Mouse (Mus musculus): ENCODE measurements at regions not wholly inside any gene's neighbourhood (a gene's known extent, or its start where the extent isn't known, plus 50 kb on each side); places are given as distances from the start of the nearest gene placed in this dataset.

- H3K9me3 ChIP-seq (ENCODE audit: control insufficient read depth, low read length): no peaks in the 10 kb centered on the region
- no peak overlapping the region for H3K4me2 ChIP-seq (replicated peaks; ENCODE audit: low read depth, low read length)
- no peaks in the 10 kb centered on the region for H3K27me3 ChIP-seq (ENCODE audit: control insufficient read depth, insufficient read depth, low read length)
- no peak overlapping the region for H3K4me3 ChIP-seq (ENCODE audit: low read length)
- H3K4me1 ChIP-seq (ENCODE audit: control insufficient read depth, insufficient read depth, low read length): no peaks in the 10 kb centered on the region; the same call in 1 of the 2 replicates
- no peaks in the 10 kb centered on the region for H3K36me3 ChIP-seq (ENCODE audit: control insufficient read depth, insufficient read depth, low read length)
- WGBS: 50% methylated on average over 6 of the region's 6 CpGs
- H3K27ac ChIP-seq (ENCODE audit: low read depth, low read length): no peak overlapping the region
- H3K9ac ChIP-seq (ENCODE audit: low read depth, low read length): no peak overlapping the region
- ATAC-seq (ENCODE audit: low FRiP score, low TSS enrichment): peak; percentile 94
Observed at GRCm38 (mm10) chr8:8102010-8102727, 558.9 kb downstream of the Efnb2 start.

DNA sequence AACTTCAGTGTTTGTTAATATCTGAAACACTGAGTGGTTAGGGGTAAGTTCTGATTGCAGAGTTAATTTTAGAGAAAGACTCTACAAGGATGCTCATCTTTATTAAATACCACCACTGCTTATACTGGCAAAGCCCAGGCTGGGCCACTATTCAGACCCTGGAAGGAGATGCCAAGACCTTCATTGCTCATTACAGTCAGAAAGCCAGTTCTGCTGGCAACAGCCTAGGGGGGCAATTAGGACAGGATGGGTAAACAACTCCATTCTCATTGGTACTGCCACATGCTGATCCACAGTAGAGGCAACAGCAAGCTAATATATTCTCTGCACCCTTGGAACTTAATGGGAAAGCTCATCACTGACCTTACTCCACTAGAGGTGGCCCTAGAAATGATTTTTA lies 568.5 kb downstream of the Efnb2 start:
- Histone ChIP-seq H3K36me3 (ENCODE audit: control insufficient read depth, insufficient read depth, low read length) (no peaks in the 10 kb centered on the region), H3K9me3 (ENCODE audit: control insufficient read depth, low read length) (no peaks in the 10 kb centered on the region), H3K27me3 (ENCODE audit: control insufficient read depth, insufficient read depth, low read length) (no peaks in the 10 kb centered on the region), H3K27ac (ENCODE audit: low read depth, low read length) (no peak overlapping the region), H3K4me2 (replicated peaks; ENCODE audit: low read depth, low read length) (no peak overlapping the region), H3K4me3 (ENCODE audit: low read length) (no peak overlapping the region), H3K9ac (ENCODE audit: low read depth, low read length) (no peak overlapping the region), H3K4me1 (ENCODE audit: control insufficient read depth, insufficient read depth, low read length) (no peaks in the 10 kb centered on the region)
- ATAC-seq (ENCODE audit: low FRiP score, low TSS enrichment): no peak

DNA sequence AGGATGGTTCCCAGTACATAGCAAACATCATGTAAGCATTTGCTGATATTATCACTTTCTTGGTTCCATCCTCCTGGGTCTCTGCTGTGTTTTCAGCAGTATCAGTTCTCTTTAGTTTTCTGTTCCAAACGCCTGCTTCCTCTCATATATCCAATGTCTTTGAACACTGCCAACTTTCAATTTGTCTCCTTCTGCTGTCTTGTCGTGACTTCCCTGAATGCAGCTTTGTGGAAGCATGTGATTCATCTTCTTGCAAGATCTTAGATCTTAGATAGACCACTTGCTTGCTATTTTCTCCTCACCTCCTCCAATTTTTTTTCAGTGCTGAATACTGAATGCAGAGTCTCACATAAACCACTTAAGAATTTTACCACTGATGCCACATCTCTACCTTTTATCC lies 576.4 kb downstream of the Efnb2 start:
- H3K4me3 ChIP-seq (ENCODE audit: low read length): no peak overlapping the region
- H3K9me3 ChIP-seq (ENCODE audit: control insufficient read depth, low read length): 0 out of 2 replicates have a peak, but pooled peaks cover 3% of the 10 kb centered on the region
- no peaks in the 10 kb centered on the region for H3K4me1 ChIP-seq (ENCODE audit: control insufficient read depth, insufficient read depth, low read length)
- no peak overlapping the region for H3K9ac ChIP-seq (ENCODE audit: low read depth, low read length)
- H3K27ac ChIP-seq (ENCODE audit: low read depth, low read length): no peak overlapping the region
- 78% methylated on average over 2 of the region's 2 CpGs for WGBS
- H3K27me3 ChIP-seq (ENCODE audit: control insufficient read depth, insufficient read depth, low read length): no peaks in the 10 kb centered on the region
- no peaks in the 10 kb centered on the region for H3K36me3 ChIP-seq (ENCODE audit: control insufficient read depth, insufficient read depth, low read length)
- no peak for ATAC-seq (ENCODE audit: low FRiP score, low TSS enrichment)
- H3K4me2 ChIP-seq (replicated peaks; ENCODE audit: low read depth, low read length): no peak overlapping the region

- no peak overlapping the region for H3K27ac ChIP-seq (ENCODE audit: low read depth, low read length)
- H3K9ac ChIP-seq (ENCODE audit: low read depth, low read length): no peak overlapping the region
- 0 out of 2 replicates have a peak, but pooled peaks cover 3% of the 10 kb centered on the region for H3K4me1 ChIP-seq (ENCODE audit: control insufficient read depth, insufficient read depth, low read length)
- H3K27me3 ChIP-seq (ENCODE audit: control insufficient read depth, insufficient read depth, low read length): no peaks in the 10 kb centered on the region
- H3K4me3 ChIP-seq (ENCODE audit: low read length): no peak overlapping the region
- no peak for ATAC-seq (ENCODE audit: low FRiP score, low TSS enrichment)
- WGBS: 85% methylated on average over 2 of the region's 2 CpGs
- H3K4me2 ChIP-seq (replicated peaks; ENCODE audit: low read depth, low read length): no peak overlapping the region
- H3K9me3 ChIP-seq (ENCODE audit: control insufficient read depth, low read length): no peaks in the 10 kb centered on the region
- H3K36me3 ChIP-seq (ENCODE audit: control insufficient read depth, insufficient read depth, low read length): no peaks in the 10 kb centered on the region
Observed at GRCm38 (mm10) chr8:8064074-8064473, 597.0 kb downstream of the Efnb2 start.

DNA sequence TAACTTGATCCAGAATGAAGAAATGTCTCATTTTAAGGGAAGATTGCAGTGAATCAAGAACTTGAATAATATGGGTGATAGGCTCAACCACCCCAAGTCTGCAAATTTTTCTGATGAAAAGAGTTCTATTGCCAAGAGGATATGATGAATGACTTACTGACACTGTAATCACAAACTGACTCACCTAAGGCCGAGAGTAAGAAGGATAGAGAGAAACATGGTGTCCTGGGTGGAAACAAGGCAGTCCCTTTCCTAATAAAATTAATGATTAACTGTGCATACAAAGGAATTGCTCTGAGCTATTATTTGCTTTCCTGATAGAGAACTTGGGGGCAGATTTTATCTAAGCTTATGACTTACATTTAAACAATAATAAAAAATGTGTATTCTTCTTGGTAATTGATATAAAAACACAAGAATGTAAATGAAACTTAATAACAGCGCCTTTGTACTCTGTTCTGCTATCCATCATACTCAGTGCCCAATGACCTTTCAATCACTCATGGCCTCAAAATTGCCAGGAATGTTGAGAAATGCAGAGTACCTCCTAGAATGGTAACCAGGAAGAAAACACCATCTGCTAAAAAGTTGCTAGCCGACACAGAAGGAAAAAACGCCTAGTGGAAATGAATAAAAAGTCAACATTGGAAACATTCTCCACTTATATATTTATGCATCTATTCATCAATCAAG lies 606.7 kb downstream of the Efnb2 start:
- Histone ChIP-seq H3K36me3 (ENCODE audit: control insufficient read depth, insufficient read depth, low read length) (no peaks in the 10 kb centered on the region), H3K27ac (ENCODE audit: low read depth, low read length) (no peak overlapping the region), H3K4me3 (ENCODE audit: low read length) (no peak overlapping the region), H3K4me1 (ENCODE audit: control insufficient read depth, insufficient read depth, low read length) (no peaks in the 10 kb centered on the region), H3K9me3 (ENCODE audit: control insufficient read depth, low read length) (no peaks in the 10 kb centered on the region), H3K4me2 (replicated peaks; ENCODE audit: low read depth, low read length) (no peak overlapping the region), H3K9ac (ENCODE audit: low read depth, low read length) (no peak overlapping the region), H3K27me3 (ENCODE audit: control insufficient read depth, insufficient read depth, low read length) (no peaks in the 10 kb centered on the region)
- ATAC-seq (ENCODE audit: low FRiP score, low TSS enrichment): no peak
- 55% methylated on average over 4 of the region's 4 CpGs for WGBS

DNA sequence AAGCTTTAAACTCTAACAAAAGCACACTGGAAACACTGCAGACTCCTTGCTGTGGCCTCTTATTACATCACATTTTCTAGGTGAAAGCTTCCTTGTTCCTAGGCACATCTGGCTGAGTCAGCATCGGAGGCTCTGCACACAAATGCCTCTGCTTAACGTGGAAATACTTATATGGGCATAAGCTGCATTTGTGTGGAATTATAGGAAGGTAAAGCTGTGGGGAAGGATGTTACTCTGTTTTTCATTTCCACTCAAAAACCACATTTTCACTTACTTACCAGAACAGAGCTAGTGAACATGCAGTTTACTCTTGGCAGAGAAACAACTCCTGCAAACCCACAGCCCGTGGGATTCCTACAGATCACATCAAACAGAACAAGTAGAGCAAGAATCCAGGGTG lies 609.9 kb downstream of the Efnb2 start:
- Histone ChIP-seq H3K36me3 (ENCODE audit: control insufficient read depth, insufficient read depth, low read length) (no peaks in the 10 kb centered on the region), H3K4me1 (ENCODE audit: control insufficient read depth, insufficient read depth, low read length) (no peaks in the 10 kb centered on the region), H3K27me3 (ENCODE audit: control insufficient read depth, insufficient read depth, low read length) (no peaks in the 10 kb centered on the region), H3K27ac (ENCODE audit: low read depth, low read length) (no peak overlapping the region; the same call in 1 of the 2 replicates), H3K4me2 (replicated peaks; ENCODE audit: low read depth, low read length) (no peak overlapping the region), H3K9ac (ENCODE audit: low read depth, low read length) (no peak overlapping the region), H3K4me3 (ENCODE audit: low read length) (no peak overlapping the region), H3K9me3 (ENCODE audit: control insufficient read depth, low read length) (no peaks in the 10 kb centered on the region)
- no peak for ATAC-seq (ENCODE audit: low FRiP score, low TSS enrichment)
- 47% methylated on average over 3 of the region's 3 CpGs for WGBS

DNA sequence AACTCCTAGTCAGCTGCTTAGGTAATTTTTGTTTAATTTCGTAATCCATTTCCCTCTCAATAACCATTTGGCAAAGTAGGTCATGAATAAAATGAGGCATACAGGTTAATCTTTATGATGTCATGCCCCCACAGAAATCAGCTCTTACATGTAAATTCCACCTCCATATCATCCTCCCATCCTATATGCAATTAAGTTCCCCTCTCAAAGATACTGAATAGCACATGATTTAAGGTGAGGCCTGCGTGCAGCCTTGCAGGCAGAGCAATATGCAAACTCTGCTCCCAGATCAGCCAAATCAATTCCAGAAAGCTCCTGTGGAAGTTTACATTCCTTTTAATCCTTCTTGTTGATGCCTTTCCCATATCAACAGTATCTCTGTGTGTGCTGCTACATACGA lies 610.3 kb downstream of the Efnb2 start:
- Histone ChIP-seq H3K36me3 (ENCODE audit: control insufficient read depth, insufficient read depth, low read length) (no peaks in the 10 kb centered on the region), H3K4me2 (replicated peaks; ENCODE audit: low read depth, low read length) (no peak overlapping the region), H3K9me3 (ENCODE audit: control insufficient read depth, low read length) (no peaks in the 10 kb centered on the region), H3K27me3 (ENCODE audit: control insufficient read depth, insufficient read depth, low read length) (no peaks in the 10 kb centered on the region), H3K4me1 (ENCODE audit: control insufficient read depth, insufficient read depth, low read length) (no peaks in the 10 kb centered on the region), H3K4me3 (ENCODE audit: low read length) (no peak overlapping the region), H3K9ac (ENCODE audit: low read depth, low read length) (no peak overlapping the region), H3K27ac (ENCODE audit: low read depth, low read length) (no peak overlapping the region)
- no peak for ATAC-seq (ENCODE audit: low FRiP score, low TSS enrichment)
- 64% methylated on average over 3 of the region's 3 CpGs for WGBS

DNA sequence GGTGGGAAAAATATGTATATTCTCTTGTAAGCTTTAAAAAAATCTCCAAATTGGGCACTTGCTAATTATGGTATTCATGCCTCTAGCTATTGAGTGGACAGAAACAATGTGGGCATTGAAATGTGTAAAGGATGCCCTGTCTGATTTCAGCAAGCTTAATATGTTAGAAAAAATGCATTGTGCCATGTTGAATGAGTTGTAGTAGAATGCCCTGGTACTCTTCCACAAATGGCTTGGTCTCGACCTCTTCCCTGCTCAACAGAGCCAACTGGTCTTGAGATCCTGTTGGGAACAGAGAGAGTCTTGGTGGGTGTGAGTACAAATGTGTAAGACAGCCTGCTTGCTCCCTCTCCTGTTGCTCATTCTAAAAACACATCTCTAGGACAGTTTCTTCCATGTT lies 616.1 kb downstream of the Efnb2 start:
- Histone ChIP-seq H3K4me2 (replicated peaks; ENCODE audit: low read depth, low read length) (no peak overlapping the region), H3K4me3 (ENCODE audit: low read length) (no peak overlapping the region), H3K9me3 (ENCODE audit: control insufficient read depth, low read length) (no peaks in the 10 kb centered on the region), H3K9ac (ENCODE audit: low read depth, low read length) (no peak overlapping the region), H3K27me3 (ENCODE audit: control insufficient read depth, insufficient read depth, low read length) (no peaks in the 10 kb centered on the region), H3K4me1 (ENCODE audit: control insufficient read depth, insufficient read depth, low read length) (no peaks in the 10 kb centered on the region), H3K36me3 (ENCODE audit: control insufficient read depth, insufficient read depth, low read length) (no peaks in the 10 kb centered on the region), H3K27ac (ENCODE audit: low read depth, low read length) (no peak overlapping the region)
- no peak for ATAC-seq (ENCODE audit: low FRiP score, low TSS enrichment)
- WGBS: 65% methylated on average over 1 of the region's 1 CpGs

DNA sequence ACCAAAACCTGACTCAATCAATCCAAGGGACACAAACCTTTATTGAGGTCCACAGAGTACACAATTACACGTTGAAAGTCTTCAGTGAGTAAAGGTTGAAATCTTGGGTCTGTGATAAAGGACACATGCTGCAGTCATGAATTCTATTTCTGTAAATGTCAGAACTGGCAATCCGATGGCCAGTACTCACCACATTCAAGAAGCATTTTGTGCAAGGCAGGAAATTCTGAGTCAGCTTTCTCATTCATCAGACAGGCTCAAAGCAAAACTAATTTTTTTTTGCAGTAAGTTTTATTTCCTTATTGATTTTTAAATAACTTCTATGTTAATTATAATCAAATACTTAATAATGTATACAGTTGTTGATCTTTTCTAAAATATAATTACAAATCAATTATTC lies 616.7 kb downstream of the Efnb2 start:
- ATAC-seq (ENCODE audit: low FRiP score, low TSS enrichment): no peak
- Histone ChIP-seq H3K36me3 (ENCODE audit: control insufficient read depth, insufficient read depth, low read length) (no peaks in the 10 kb centered on the region), H3K9me3 (ENCODE audit: control insufficient read depth, low read length) (no peaks in the 10 kb centered on the region), H3K4me3 (ENCODE audit: low read length) (no peak overlapping the region), H3K4me1 (ENCODE audit: control insufficient read depth, insufficient read depth, low read length) (no peaks in the 10 kb centered on the region), H3K27me3 (ENCODE audit: control insufficient read depth, insufficient read depth, low read length) (no peaks in the 10 kb centered on the region), H3K4me2 (replicated peaks; ENCODE audit: low read depth, low read length) (no peak overlapping the region), H3K9ac (ENCODE audit: low read depth, low read length) (no peak overlapping the region), H3K27ac (ENCODE audit: low read depth, low read length) (no peak overlapping the region)
- 73% methylated on average over 2 of the region's 2 CpGs for WGBS

Measured in kidney, embryonic 14.5 days (tissue).